Mouse (Mus musculus): ENCODE results near the gene Tmem231.

DNA sequence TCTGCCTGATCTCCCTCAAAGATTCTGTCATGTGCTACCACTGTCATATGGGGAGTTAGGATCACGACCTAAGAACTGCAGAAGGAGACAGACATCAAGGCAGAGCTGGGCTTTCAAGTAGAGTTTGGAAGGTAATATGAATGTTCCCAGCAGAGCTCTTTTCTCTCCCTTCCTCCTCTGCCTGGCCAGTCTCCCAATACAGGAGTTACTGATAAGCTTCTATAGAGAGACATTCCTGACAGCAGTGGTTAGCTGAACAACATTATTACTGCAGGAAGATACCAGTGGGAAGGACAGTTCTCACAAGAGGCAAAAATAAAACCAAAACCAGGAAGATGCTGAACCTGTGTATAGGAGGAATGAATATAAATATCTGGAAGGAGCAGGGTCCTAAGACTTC, 28.9 kb upstream of the Tmem231 start:
- TF ChIP-seq FLI1 (IDR thresholded peaks at IDR 0.05; ENCODE audit: low read length) (no peak), GATA1 (IDR thresholded peaks at IDR 0.05; ENCODE audit: borderline replicate concordance, low read length) (no peak)

All from megakaryocyte, embryonic 14.5 days (primary cell).